Comparison of ENCODE assay signal across 8 mouse cellular contexts in the genomic region with DNA sequence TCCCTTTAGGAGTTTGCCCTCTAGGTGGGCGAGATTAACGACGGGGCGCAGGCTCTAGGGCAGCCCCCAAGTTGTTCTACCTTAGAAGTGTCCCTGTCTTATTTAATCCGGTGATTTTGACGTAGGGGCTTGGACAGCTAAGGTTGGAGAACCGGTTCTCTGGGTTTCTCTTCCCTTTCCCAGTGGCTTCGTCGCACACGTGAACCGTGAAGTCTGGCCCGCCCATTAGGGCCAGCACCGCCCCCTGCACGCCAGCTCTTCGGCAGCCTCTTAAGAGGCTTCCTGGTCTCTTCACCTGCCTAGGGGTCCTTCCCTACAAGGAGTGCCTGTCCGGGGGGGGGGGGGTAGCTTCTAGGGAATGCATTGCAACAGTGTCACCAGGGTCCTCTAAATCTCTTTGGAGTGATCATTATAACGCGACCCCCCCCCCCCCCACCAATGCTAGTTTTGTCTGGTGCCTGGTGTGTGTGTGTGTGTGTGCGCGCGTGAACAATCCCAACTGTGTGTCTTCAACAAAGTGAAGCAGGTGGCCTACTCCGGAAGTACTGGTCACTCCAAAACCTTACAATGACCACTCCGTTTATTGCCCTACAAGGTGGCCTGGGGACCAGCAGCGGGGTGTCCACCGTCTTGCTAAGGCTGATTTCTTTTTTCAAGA. TPM values are rescaled to one million over a fixed set of nuclear protein-coding genes. Genes with fewer than 3 reads are reported as not detected.
DNase-seq lines count a peak whose midpoint lies in the region; ATAC-seq and TF ChIP-seq lines count a peak whose summit lies in the region.

No protein-coding gene starts in this region.

- no peaks in the 10 kb centered on the region for H3K9me3 ChIP-seq in heart, embryonic 10.5 days
- H3K9me3 ChIP-seq in intestine, postnatal 0 days (ENCODE audit: control insufficient read depth) = no peaks in the 10 kb centered on the region
- H3K9me3 ChIP-seq in lung, embryonic 16.5 days (ENCODE audit: control insufficient read depth, low read length) = no peaks in the 10 kb centered on the region
- H3K9me3 ChIP-seq in stomach, embryonic 15.5 days = no peaks in the 10 kb centered on the region

- TF ChIP-seq CTCF in intestine, postnatal 0 days (IDR thresholded peaks at IDR 0.05; ENCODE audit: low read depth) = peak; percentile 21; the same call in 1 of the 2 replicates

- 0 out of 2 replicates have a peak overlapping the region, but pooled peaks have one; percentile 57 for H3K9ac ChIP-seq in intestine, postnatal 0 days (ENCODE audit: low read depth, low read length)
- H3K9ac ChIP-seq in lung, embryonic 16.5 days (ENCODE audit: low read length) = peak overlapping the region; percentile 52
- no peak overlapping the region for H3K9ac ChIP-seq in stomach, embryonic 15.5 days

- H3K27ac ChIP-seq in heart, embryonic 10.5 days = no peak overlapping the region
- peak overlapping the region; percentile 41; the same call in 1 of the 2 replicates for H3K27ac ChIP-seq in intestine, postnatal 0 days (ENCODE audit: low read depth, low read length)
- peak overlapping the region; percentile 93 for H3K27ac ChIP-seq in lung, embryonic 16.5 days (ENCODE audit: low read length)
- H3K27ac ChIP-seq in stomach, embryonic 15.5 days = peak overlapping the region; percentile 83

- 4% methylated on average over 25 of the region's 25 CpGs for WGBS in heart, embryonic 10.5 days
- 4% methylated on average over 25 of the region's 25 CpGs for WGBS in intestine, postnatal 0 days
- WGBS in lung, embryonic 16.5 days = 4% methylated on average over 25 of the region's 25 CpGs
- 4% methylated on average over 25 of the region's 25 CpGs for WGBS in stomach, embryonic 15.5 days

- DNase-seq in heart, embryonic 10.5 days (ENCODE audit: low spot score) = no peak
- DNase-seq in heart, adult 9 months (ENCODE audit: low spot score in 2 of 2) = no peak
- peak; percentile 64 for DNase-seq in embryo, embryonic 11 days
- no peak for DNase-seq in thymus, postnatal 25 days

- H3K4me1 ChIP-seq in heart, embryonic 10.5 days = peaks cover 58% of the 10 kb centered on the region
- H3K4me1 ChIP-seq in intestine, postnatal 0 days (replicated peaks; ENCODE audit: control insufficient read depth, insufficient read depth, low read length) = peaks cover 22% of the 10 kb centered on the region; the same call in 1 of the 2 replicates
- peaks cover 27% of the 10 kb centered on the region for H3K4me1 ChIP-seq in lung, embryonic 16.5 days (replicated peaks; ENCODE audit: control insufficient read depth, insufficient read depth, low read length)
- peaks cover 33% of the 10 kb centered on the region for H3K4me1 ChIP-seq in stomach, embryonic 15.5 days

- H3K36me3 ChIP-seq in heart, embryonic 10.5 days = peaks cover 9% of the 10 kb centered on the region
- no peaks in the 10 kb centered on the region for H3K36me3 ChIP-seq in intestine, postnatal 0 days (ENCODE audit: control insufficient read depth, insufficient read depth)
- H3K36me3 ChIP-seq in lung, embryonic 16.5 days (ENCODE audit: control insufficient read depth, insufficient read depth, low read length) = no peaks in the 10 kb centered on the region
- no peaks in the 10 kb centered on the region for H3K36me3 ChIP-seq in stomach, embryonic 15.5 days

- peak overlapping the region; percentile 91 for H3K4me2 ChIP-seq in intestine, postnatal 0 days (replicated peaks; ENCODE audit: low read depth)
- H3K4me2 ChIP-seq in lung, embryonic 16.5 days (ENCODE audit: low read depth, low read length) = peak overlapping the region; percentile 94
- H3K4me2 ChIP-seq in stomach, embryonic 15.5 days = peak overlapping the region; percentile 91

- ATAC-seq in intestine, postnatal 0 days = peak; percentile 52
- peak; percentile 47 for ATAC-seq in lung, embryonic 16.5 days (ENCODE audit: low read depth)
- ATAC-seq in stomach, embryonic 15.5 days (ENCODE audit: insufficient read depth, low FRiP score, low read depth) = peak; percentile 52
- ATAC-seq in inflammation-experienced regulatory T-cells, adult 6 months = no peak

- peaks cover 92% of the 10 kb centered on the region for H3K27me3 ChIP-seq in heart, embryonic 10.5 days (ENCODE audit: insufficient read depth, poor library complexity, severe bottlenecking)
- peaks cover 3% of the 10 kb centered on the region; the same call in 1 of the 2 replicates for H3K27me3 ChIP-seq in intestine, postnatal 0 days (replicated peaks; ENCODE audit: control insufficient read depth, insufficient read depth, low read length)
- H3K27me3 ChIP-seq in lung, embryonic 16.5 days (ENCODE audit: control insufficient read depth, insufficient read depth, low read depth, low read length) = peaks cover 32% of the 10 kb centered on the region
- peaks cover 21% of the 10 kb centered on the region for H3K27me3 ChIP-seq in stomach, embryonic 15.5 days (replicated peaks)

- H3K4me3 ChIP-seq in heart, embryonic 10.5 days = peak overlapping the region; percentile 68
- H3K4me3 ChIP-seq in intestine, postnatal 0 days (ENCODE audit: low read depth, low read length) = peak overlapping the region; percentile 49
- H3K4me3 ChIP-seq in lung, embryonic 16.5 days (ENCODE audit: low read length) = peak overlapping the region; percentile 53
- peak overlapping the region; percentile 51 for H3K4me3 ChIP-seq in stomach, embryonic 15.5 days (replicated peaks)

RNA-seq across cellular contexts. Expression of gene Arhgap27, which starts 2.0 kb away (rescaled TPM):
- polyA plus RNA-seq in heart, embryonic 10.5 days (2016; fragmentation: Nextera tagmentation; extraction: Ambion mirVana) = 5.7 and 6.0 TPM in 2 replicates
- 16.9 and 18.7 TPM in 2 replicates for polyA plus RNA-seq in intestine, postnatal 0 days (2015; fragmentation: Nextera tagmentation; extraction: Ambion mirVana)
- 14.1 and 15.7 TPM in 2 replicates for polyA plus RNA-seq in lung, embryonic 16.5 days (2015; fragmentation: Nextera tagmentation; extraction: Ambion mirVana)
- 21.2 and 21.5 TPM in 2 replicates for polyA plus RNA-seq in stomach, embryonic 15.5 days (2015; fragmentation: Nextera tagmentation; extraction: Ambion mirVana)
- polyA plus RNA-seq in inflammation-experienced regulatory T-cells, adult 6 months (2017; shearing (Covaris generic)) = 10 to 100 TPM; 22.2 to 27.8 (median 25.8) TPM

RNA-seq across cellular contexts. Expression of gene Plekhm1, which starts 51.0 kb away (rescaled TPM):
- 6.7 and 6.9 TPM in 2 replicates for polyA plus RNA-seq in heart, embryonic 10.5 days (2016; fragmentation: Nextera tagmentation; extraction: Ambion mirVana)
- polyA plus RNA-seq in intestine, postnatal 0 days (2015; fragmentation: Nextera tagmentation; extraction: Ambion mirVana) = 4.7 and 5.2 TPM in 2 replicates
- 9.8 and 10.2 TPM in 2 replicates for polyA plus RNA-seq in lung, embryonic 16.5 days (2015; fragmentation: Nextera tagmentation; extraction: Ambion mirVana)
- polyA plus RNA-seq in stomach, embryonic 15.5 days (2015; fragmentation: Nextera tagmentation; extraction: Ambion mirVana) = 5.9 and 6.2 TPM in 2 replicates
- 10 to 100 TPM in 2 of 3 experiments, 1 to 10 TPM in 1; 9.0 to 11.9 (median 10.0) TPM for polyA plus RNA-seq in inflammation-experienced regulatory T-cells, adult 6 months (2017; shearing (Covaris generic))
